Mouse (Mus musculus): Measurements from ENCODE around the gene Hadhb.

Hadhb gene

DNA sequence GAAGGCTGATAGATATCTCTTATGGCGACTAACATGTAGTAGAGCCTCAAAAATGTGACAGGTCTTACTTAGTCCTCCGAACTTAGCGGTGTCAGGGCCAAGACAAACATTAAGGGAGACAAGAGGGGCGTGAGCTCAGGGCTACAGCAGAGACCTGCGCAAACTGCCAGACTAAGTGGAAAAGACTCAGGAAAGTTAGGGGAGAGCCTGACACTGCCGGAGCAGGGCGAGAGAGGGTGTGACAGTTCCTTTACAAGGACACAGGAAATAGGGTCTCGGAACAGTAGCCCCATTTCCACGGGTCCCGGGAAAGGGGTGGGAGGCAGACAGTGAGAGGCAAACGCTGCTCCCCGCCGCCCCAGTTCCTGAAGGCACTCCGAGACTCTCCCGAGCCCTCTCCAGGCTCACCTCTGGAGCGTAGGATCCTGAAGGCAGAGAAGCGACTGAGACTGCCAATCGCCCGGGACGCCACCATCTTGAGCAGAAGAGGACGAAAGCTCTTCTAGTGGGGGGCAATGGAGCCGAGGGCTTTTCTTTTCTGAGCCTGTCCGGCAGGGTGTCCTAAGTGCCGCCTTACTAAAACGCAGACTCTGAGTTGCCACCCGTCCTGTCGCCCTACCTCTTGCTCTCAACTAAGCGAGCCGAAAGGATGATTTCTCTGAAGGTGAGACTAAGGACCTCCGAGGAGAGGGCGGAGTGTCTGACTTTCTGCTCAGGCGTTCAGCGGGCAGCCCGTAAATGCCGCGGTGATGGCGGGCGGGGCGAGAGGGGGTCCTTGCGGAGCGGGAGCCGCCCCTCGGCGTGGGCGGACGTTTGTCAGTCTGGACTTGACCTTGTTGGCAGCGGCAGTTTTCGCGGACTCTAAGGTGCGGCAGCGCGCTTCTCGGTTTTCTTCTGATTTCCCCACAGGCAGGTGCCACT lies at the start of gene Hadhb, which contains the start of gene Hadha:
Hadhb (plus strand) TSS at position 775 of the 921 bp plus-strand sequence.
Hadha (minus strand) TSS at position 689 of the 921 bp plus-strand sequence.
- CTCF ChIA-PET: interaction anchor here in 2 of 4 experiments (0.6 to 1.0 kb wide), 2 partner anchors 40 to 1830 kb away, joined by 3 read pairs; no protein-coding TSS in a partner anchor
- POLR2A ChIA-PET: interaction anchor here in 3 of 4 experiments (0.7 to 2.6 kb wide), 41 partner anchors 8 to 894 kb away, joined by 3 to 19 read pairs (median 3); partner anchors contain the start of genes Tyms (in 3 of the 3), Garem2 (in 2 of the 3), Agbl5 (in 1 of the 3) and Atraid (in 1 of the 3)

DNA sequence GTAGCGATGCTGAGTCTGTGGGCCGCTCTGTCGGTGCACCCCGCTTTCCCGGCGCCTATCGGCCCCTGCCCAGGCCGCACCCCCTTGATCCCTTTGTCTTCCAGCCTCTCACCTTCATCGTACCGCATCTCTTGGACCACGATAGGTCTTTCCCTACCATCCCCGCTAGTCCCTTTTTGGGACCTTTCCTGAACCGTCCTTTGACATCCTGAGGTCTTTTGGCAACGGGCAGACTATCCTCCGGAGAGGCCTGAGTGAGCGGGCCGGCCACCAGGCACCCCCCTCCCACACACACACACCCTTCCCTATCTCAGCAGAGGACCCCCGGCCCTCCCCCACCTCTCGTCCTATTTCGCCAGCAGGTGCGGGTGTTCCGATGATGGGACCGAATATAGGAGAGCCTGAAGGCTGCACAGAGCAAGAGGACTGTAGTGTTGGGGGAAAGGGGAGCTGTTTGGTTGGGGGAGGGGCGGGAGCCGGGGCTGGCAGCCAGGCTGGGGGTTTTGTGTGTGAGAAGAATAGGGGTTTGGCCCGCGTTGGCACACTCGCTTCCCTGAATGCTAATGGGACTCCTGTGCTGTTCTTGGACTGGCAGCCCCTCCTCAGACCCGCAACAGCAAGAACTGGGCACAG lies 49.3 kb upstream of the Hadhb start, which contains the start of gene 3110082J24Rik:
3110082J24Rik (minus strand) TSS at position 419 of the 633 bp plus-strand sequence.
- ChIA-PET CTCF (interaction anchor here (0.6 to 2.4 kb wide), 10 partner anchors 8 to 237 kb away, joined by 3 to 31 read pairs (median 5); partner anchors contain the start of gene Adgrf3 (in 1 of the 4)), POLR2A (interaction anchor here in 3 of 4 experiments (0.6 to 2.3 kb wide), 8 partner anchors 8 to 65 kb away, joined by 3 to 12 read pairs (median 6); partner anchors contain the start of genes Hadha (in 1 of the 3) and Hadhb (in 1 of the 3))

DNA sequence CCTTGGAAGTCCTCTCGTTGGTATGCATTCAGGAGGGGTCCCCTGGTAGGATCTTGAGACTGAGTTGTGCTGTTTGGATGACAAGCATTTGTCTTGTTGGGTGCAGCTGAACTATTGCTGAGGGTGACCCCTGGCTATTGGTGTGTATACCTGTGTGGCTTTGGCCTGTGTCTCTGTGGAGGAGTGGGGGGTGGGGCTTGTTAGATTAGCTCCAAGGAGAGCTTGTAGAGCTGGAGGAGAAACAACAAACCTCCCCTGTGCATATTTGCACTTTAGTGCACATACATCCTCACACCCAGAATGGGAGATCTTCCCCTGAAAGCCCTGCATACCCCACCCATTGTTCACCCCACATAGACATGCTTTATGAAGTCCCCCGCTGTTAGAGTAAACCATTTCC lies 48.3 kb upstream of the Hadhb start:
- CTCF ChIA-PET: no interaction called here
- POLR2A ChIA-PET: interaction anchor here in 2 of 4 experiments (0.7 to 1.2 kb wide), 6 partner anchors 33 to 782 kb away, joined by 3 to 4 read pairs (median 3); partner anchors contain the start of genes Agbl5 (in 1 of the 2) and Tyms (in 1 of the 2)

DNA sequence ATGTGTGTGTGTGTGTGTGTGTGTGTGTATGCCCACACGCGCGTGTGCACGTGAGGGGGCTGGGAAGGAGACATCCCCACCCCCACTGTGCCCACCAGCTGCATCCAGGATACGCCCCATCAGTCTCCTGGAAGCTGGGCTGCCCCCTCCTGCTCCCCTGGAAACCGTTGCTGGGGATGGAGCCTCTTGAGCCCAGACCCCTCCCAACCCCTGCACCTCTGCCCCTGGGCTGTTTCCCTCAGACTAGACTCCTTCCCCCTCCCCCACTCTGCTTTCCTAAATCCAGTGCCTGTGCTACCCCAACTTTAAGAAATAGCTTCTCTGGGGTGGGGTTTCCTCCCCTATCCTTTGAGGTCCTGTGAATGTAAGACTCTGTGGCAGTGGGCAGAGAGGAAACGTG lies 47.9 kb upstream of the Hadhb start:
- ChIA-PET POLR2A (interaction anchor here in 3 of 4 experiments (0.7 to 1.2 kb wide), 9 partner anchors 9 to 843 kb away, joined by 3 to 4 read pairs (median 3); partner anchors contain the start of genes Agbl5 (in 1 of the 3) and Tyms (in 1 of the 3)), CTCF (interaction anchor here in 1 of 4 experiments (0.7 kb wide), 1 partner anchor 282 kb away, joined by 3 read pairs; no protein-coding TSS in a partner anchor)

DNA sequence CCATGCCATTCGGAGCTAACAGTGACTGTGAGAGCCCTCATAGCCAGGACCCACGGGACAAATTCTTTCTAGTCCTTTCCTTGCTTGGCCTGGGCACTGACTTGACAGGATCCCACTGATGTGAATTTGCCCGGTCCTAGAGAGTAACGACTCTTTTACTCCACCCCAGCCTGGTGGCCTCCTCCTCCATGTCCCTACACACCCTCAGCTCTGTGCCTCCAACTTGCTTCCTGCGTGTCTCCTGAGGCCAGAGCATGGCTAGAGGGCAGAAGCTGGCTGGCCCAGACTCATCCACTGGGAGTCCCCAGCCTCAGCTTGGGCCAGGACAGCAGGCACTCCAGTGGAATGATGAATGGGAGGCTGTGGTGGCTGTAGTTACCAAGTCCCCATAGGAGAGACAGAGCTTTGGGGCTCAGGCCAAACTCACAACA lies 47.4 kb upstream of the Hadhb start:
- ChIA-PET CTCF (interaction anchor here in 1 of 4 experiments (0.7 kb wide), 1 partner anchor 282 kb away, joined by 3 read pairs; no protein-coding TSS in a partner anchor), POLR2A (interaction anchor here in 3 of 4 experiments (0.8 to 1.2 kb wide), 7 partner anchors 9 to 842 kb away, joined by 3 to 4 read pairs (median 3); partner anchors contain the start of gene Tyms (in 1 of the 3))

DNA sequence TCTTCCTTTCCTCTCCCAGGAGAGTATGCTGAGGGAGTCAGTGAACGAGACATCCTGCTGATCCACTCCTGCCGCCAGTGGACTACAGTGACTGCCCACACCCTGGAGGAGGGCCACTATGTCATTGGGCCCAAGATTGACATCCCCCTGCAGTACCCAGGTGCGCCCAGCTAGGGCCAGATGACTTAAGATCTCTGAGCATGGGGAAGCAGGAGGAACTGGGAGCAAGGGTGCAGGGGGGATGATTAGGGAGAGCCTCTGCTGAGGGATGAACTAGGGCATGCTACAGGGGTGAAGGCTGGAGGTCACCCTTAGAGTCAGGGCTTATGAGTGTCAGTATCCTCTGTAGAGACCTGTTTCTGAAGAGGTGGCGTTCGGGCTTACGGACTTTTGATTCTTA lies 46.8 kb upstream of the Hadhb start:
- ChIA-PET POLR2A (interaction anchor here in 3 of 4 experiments (0.8 to 1.2 kb wide), 4 partner anchors 8 to 842 kb away, joined by 3 to 4 read pairs (median 3); no protein-coding TSS in a partner anchor), CTCF (no interaction called here)

DNA sequence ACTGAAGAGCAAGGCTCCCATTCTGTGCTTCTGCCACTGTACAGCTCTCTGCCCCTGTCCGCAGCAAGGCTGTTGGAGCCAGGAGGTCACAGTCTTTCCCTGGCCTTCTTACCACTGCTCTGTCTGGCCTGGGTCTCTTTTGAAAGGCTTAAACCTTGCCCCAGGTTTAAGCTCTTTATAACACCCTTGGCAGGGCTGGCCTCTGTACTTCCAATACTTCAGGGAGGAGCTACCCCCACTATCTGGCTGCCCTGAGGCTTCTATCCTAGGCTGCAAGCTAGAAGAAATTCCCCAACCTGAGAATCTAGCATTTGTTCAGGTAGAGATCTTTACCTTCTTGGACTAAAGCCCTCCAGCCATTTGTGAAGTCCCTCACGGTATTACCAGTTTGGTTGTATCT lies 45.1 kb upstream of the Hadhb start:
- POLR2A ChIA-PET: no interaction called here
- CTCF ChIA-PET: interaction anchor here in 1 of 4 experiments (1.5 kb wide), 1 partner anchor 234 kb away, joined by 3 read pairs; no protein-coding TSS in a partner anchor

DNA sequence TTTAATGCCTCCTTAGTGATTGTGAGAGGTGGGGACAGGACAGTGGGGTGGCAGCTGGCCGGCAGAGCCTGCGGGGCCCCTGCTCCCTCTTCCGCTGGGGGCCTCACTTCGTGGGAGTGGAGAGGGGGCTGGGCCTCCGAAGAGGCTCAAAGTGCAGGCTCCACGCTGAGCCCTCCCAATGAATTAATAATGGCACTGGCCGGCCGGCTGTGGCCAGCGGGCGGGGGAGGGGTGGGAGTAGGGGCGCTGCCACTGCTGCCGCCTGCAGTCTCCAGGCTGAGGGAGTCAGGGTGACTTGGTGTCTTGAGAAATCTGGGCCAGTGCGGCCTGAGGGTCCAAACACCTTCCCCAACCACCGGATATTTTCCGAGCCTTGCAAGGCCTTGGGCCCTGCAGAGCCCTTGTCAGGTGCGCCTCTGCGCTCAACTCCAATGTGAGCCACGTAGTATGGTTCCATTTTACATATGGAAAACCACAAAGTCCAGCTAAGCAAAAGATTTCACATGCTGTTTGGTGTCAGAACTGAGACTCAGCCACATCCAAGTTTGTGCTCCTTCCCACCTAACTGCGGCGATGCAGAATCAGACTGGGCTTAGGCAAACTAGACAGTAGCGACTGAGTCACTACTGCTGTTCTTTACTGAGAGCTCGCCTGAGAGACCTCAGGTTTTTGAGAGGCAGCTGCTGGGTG lies 44.5 kb upstream of the Hadhb start:
- POLR2A ChIA-PET: interaction anchor here in 1 of 4 experiments (1.1 kb wide), 1 partner anchor 38 kb away, joined by 4 read pairs; no protein-coding TSS in a partner anchor
- CTCF ChIA-PET: interaction anchor here in 1 of 4 experiments (1.1 to 1.5 kb wide), 2 partner anchors 233 to 286 kb away, joined by 3 read pairs; no protein-coding TSS in a partner anchor

DNA sequence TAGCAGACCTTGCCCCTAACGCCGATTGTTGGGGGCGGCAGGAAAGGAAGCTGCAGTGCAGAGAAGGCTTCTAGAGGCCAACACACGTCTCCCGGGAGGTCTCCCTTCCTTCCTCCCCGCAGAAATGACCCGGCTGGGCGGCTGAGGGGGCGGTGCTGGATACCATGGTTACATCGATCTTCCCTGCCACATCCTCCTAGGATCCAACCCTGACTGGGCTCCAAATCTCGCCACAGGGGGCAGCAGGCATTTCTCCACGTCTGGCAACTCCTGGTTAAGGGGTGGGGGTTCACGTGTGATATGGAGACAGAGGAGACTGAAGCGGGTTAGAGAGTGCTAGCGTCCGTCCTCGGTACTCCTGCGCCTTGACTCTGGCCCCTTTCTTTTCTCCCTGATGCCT lies 43.9 kb upstream of the Hadhb start:
- ChIA-PET POLR2A (interaction anchor here in 1 of 4 experiments (1.1 kb wide), 1 partner anchor 39 kb away, joined by 4 read pairs; no protein-coding TSS in a partner anchor), CTCF (interaction anchor here in 1 of 4 experiments (1.1 kb wide), 1 partner anchor 286 kb away, joined by 3 read pairs; no protein-coding TSS in a partner anchor)

DNA sequence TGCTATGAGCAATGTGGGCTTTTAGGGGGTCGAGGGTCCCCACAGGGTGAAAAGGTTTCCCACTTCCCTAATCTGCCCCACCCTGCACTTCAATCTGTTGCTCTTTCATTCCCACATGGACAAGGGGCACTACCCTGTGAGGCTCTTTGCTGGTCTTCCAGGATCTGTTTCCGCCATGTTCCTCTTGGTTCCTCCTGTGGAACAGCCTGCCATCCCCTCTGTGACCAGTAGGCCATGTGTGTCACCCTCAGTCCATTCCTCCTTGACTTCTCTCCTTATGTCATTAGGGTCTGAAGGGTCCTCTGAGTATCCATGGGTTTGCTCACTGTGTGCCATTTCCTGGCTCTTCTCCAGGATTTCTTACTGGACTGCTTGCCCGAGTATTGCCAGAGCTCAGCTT lies 43.3 kb upstream of the Hadhb start:
- POLR2A ChIA-PET: no interaction called here
- CTCF ChIA-PET: interaction anchor here in 1 of 4 experiments (0.8 to 1.2 kb wide), 2 partner anchors 280 to 287 kb away, joined by 4 read pairs; no protein-coding TSS in a partner anchor

DNA sequence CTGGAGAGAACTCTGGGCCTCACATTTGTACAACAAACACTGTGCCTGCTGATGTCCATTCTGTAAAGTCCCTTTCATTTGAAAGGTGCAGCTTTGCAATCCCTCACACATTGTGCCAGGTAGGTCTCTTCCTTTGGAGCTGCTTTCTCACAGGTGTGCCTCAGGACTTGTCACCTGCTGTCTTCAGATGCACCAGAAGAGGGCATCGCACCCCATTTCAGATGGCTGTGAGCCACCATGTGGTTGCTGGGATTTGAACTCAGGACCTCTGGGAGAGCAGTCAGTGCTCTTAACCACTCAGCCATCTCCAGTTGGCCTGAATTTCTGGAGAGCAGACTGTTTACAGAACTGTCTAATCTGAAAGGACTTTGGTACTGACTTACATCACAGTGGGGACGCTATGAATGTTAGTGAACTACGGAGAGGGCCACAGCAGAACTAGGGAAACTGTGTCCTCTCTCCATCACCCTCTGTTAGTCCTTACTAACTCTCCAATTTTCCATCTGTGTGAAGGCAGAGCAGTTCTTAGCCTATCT lies 42.4 kb upstream of the Hadhb start:
- ChIA-PET POLR2A (interaction anchor here in 2 of 4 experiments (0.7 to 2.1 kb wide), 4 partner anchors 20 to 376 kb away, joined by 3 to 14 read pairs (median 3); partner anchors contain the start of gene Tyms (in 1 of the 2)), CTCF (interaction anchor here (0.5 to 3.0 kb wide), 11 partner anchors 8 to 662 kb away, joined by 3 to 31 read pairs (median 3); partner anchors contain the start of genes Garem2 (in 1 of the 4) and Mnx1 (in 1 of the 4))

DNA sequence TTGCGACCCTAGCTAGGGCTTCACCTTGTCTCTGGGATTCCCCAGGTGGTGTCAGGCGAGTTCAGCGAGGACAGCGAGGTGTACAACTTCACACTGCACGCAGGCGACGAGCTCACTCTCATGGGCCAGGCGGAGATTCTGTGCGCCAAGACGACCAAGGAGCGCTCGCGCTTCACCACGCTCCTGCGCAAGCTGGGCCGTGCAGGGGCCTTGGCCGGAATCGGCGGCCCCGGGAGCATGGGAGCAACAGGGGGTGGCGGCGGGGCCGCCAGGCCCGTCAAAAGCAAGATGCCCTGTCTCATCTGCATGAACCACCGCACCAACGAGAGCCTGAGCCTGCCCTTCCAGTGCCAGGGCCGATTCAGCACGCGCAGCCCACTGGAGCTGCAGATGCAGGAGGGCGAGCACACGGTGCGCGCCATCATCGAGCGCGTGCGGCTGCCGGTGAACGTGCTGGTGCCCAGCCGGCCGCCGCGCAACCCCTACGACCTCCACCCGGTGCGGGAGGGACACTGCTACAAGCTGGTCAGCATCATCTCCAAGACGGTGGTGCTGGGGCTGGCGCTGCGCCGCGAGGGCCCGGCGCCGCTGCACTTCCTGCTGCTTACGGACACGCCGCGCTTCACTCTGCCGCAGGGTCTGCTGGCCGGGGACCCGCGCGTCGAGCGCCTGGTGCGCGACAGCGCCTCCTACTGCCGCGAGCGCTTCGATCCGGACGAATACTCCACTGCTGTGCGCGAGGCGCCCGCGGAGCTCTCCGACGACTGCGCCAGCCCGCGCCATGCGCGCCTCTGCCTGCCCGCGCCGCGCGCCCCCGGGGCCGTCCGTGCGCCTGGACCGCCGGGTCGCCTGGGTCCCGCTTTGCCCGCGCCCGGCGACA lies 40.9 kb upstream of the Hadhb start:
- ChIA-PET POLR2A (interaction anchor here in 3 of 4 experiments (0.5 to 2.1 kb wide), 41 partner anchors 9 to 934 kb away, joined by 3 to 17 read pairs (median 3); partner anchors contain the start of genes Garem2 (in 3 of the 3), Hadha (in 3 of the 3), Hadhb (in 3 of the 3) and 3110082J24Rik (in 1 of the 3)), CTCF (interaction anchor here (0.5 to 3.0 kb wide), 29 partner anchors 9 to 1023 kb away, joined by 3 to 31 read pairs (median 3); partner anchors contain the start of genes Garem2 (in 3 of the 4), 3110082J24Rik (in 1 of the 4), Adgrf3 (in 1 of the 4) and Hadha (in 1 of the 4))

DNA sequence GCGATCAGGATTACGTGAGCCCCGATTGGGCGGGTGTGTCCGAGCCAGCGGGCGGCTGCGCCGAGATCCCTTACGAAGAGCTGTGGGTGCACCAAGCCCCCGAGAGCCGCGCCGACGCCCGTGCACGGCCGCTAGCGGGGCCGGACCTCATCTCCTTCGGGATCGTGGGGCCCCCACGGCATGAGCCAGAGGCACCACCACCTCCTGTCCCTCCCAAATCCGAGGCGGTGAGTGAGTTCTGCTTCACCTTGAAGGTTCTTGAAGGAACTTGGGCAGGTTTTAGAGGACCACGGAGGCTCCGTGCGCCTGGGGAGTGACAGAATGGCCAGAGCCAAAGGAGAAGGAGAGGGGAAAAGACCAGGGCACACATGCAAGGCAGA lies 40.3 kb upstream of the Hadhb start:
- CTCF ChIA-PET: interaction anchor here (0.5 to 3.0 kb wide), 28 partner anchors 8 to 1022 kb away, joined by 3 to 31 read pairs (median 4); partner anchors contain the start of genes Garem2 (in 3 of the 4), 3110082J24Rik (in 1 of the 4), Adgrf3 (in 1 of the 4) and Hadha (in 1 of the 4)

DNA sequence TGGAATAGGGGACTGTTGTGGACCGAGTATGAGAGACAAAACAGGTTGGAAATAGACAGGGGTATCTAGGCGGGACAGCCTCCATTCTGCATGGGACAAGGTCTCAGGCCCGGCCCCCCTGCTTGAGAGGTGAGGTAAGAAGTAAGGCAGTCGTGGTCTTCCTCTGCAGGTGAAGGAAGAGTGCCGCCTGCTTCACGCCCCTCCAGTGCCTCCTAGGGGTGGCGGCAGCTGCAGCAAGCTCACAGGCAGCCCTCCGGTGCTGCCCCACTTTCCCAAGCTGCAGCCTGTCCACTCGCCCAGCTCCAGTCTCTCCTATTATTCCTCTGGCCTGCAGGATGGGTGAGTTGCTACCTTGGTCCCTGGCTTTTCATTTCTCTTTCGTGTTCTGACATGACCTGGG lies 39.3 kb upstream of the Hadhb start:
- ChIA-PET POLR2A (interaction anchor here in 3 of 4 experiments (1.0 to 2.4 kb wide), 7 partner anchors 8 to 737 kb away, joined by 3 to 8 read pairs (median 4); partner anchors contain the start of genes Hadha (in 1 of the 3), Hadhb (in 1 of the 3) and Lmbr1 (in 1 of the 3)), CTCF (interaction anchor here in 3 of 4 experiments (0.6 to 2.2 kb wide), 8 partner anchors 8 to 412 kb away, joined by 3 to 12 read pairs (median 4); partner anchors contain the start of genes Adgrf3 (in 1 of the 3) and Garem2 (in 1 of the 3))

More for the DNA sequence above, 40.3 kb upstream of the Hadhb start:
- POLR2A ChIA-PET: interaction anchor here in 3 of 4 experiments (0.5 to 2.1 kb wide), 36 partner anchors 9 to 417 kb away, joined by 3 to 17 read pairs (median 3); partner anchors contain the start of genes Garem2 (in 3 of the 3), Hadha (in 3 of the 3), Hadhb (in 3 of the 3) and 3110082J24Rik (in 1 of the 3)

DNA sequence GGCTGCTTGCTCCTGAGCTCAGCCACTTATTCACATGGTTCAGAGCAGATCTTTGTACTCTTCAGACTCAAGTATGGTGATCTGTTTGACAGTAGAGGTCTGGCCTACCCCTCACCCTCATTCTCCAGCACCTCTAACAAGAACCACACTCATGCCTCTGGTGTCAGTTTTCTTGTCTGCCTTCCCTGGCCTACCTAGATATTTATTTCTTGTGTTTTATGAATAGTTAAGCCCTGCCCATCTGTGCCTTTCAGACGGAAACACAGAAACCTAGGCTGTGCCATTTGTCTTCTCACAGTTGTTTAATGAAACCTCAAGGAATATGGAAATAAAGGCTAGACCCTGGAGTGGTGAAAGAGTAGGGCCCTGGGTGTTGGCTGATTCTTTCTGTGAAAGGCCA lies 37.0 kb upstream of the Hadhb start:
- POLR2A ChIA-PET: no interaction called here

More for the DNA sequence above, 37.0 kb upstream of the Hadhb start:
- CTCF ChIA-PET: no interaction called here

Data from embryonic stem cell, embryonic (primary cell).